Mouse (Mus musculus): ENCODE measurements around the gene Tas1r1.
A peak's percentile ranks its signal among the peaks of the same experiment; 100 is the strongest.

Gene Tas1r1

DNA sequence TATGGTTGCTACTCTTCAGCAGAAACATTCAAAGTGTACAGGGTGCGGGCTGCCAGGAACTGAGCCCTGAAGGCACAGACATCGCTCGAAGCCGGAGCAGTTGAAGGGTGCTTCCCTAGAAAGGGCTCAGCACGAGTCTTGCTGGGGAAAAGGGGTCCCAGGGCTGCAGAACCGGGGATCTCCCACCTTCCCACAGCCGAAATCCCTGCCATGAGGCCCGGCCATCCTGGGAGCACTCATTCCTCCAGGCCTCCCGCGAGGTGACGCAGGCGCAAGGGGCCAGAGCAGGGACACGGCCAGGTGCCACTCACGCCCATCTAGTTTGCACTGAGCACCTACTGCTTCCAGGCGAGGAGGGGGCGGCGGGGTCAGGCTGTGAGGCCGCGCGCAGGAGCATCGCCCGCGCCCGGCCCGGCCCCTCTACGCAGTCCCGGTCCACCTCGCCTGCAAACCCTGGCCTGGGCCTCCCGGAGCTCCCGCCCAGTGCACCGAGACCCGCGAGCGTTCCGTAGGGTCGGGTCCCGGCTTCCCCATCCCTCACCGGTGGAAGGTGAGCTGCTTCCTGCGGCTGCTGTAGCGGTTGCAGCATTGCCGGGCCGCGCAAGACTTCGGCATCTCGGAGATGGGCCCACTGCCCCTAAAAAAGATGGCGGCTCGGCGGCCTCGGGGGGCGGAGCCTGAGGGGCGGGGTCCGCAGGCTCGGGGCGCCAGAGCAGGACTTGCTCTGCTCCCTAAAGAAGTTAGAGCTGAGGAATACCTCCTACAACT lies 49.8 kb downstream of the Tas1r1 start, which contains the start of gene Thap3:
Thap3 (minus strand) TSS at position 656 of the 768 bp plus-strand sequence.
- DNase-seq (ENCODE audit: low read depth, low spot score): peak; percentile 48

DNA sequence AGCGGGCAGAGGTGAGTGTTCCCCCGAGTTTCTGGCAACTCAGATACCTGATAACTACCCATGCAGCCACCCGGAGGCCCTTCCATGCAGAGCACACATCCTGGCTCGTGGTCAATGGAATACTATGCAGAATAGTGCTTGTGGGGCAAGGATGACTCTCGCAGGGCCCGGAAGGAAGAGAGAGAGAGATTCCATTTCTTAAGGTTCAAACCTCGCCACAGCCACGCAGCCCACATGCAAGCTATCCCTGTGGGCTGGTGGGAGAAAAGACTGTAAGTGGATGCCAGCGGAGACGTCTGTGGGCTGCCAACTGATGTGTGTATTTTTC lies 50.4 kb downstream of the Tas1r1 start:
- no peak for DNase-seq (ENCODE audit: low read depth, low spot score)

DNA sequence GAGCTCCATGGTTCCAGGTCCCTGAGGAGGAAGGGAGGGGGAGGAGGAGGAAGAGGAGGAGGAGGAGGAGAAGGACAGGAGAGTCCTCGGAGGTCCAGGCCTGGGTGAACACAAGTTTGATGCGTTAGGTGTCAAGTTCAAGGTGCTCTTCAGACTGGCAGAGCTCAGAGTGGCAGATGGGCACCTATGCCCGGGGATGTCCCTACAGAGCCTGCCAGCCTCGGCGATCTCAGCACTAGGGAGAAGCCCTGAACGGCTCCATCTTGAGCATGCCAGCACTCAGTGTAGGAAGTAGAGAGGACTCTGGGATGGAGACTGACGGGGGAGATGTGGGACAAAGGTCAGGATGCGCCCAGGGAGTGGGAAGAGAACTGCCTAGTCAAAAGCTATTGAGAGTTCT lies 51.7 kb downstream of the Tas1r1 start:
- no peak for DNase-seq (ENCODE audit: low read depth, low spot score)

DNA sequence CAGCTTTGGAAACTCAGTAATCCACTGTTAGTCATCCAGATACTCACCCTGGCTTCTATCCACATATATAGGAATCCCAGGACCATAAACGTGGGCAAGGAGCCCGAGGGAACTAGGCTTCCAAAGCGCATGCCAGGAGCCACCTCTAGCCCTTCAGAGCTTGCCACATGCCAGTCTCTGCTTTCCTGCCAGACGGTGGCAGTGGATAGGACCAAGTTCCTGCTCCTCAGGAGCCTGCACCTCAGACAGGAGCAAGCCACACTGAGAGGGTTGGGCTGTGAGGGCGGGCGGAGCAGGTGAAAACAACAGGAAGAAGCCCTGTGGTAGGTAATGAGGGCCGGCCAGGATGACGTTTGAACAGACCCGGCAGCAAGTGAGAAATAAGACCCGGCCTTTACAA lies 52.5 kb downstream of the Tas1r1 start:
- DNase-seq (ENCODE audit: low read depth, low spot score): no peak

DNA sequence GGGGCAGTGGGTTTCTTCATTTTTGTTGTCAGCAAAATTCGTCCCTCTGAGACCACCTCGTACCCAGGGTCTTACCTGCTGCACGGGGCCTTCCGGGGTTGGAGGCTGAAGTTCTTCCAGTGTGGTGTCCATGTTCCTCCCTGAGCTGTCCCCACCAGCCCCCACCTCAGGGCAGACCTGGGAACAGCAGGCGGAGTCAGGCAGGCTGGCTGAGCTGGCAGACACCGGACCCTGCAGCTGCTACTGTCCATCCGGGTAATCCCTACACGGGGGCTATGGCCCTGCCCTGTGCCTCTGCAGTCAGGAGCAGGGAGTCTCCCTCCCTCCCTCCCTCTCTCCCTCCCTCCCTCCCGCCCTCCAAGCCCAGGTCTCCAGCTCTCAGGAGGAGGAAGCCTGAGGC lies 54.8 kb downstream of the Tas1r1 start:
- DNase-seq (ENCODE audit: low read depth, low spot score): no peak

DNA sequence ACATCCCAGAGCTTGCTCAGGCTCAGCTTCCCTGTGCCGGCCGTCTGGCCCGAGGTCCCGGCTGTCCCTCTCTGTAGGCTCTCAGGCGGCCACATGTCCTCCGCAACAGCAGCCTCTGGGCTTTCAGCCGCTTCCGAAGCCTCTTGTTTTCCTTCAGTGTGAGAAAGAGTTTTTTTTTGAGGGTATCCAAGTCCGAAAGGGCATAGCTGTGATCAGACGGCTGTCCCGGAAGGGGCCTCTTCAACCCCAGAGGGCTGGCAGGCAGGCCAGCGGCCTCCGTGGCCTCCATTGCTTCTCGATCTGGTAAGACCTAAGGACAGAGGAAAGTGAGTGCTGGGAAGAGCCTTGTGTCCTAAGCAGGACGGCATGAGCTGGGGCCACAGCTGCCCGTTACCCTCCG lies 55.3 kb downstream of the Tas1r1 start:
- DNase-seq (ENCODE audit: low read depth, low spot score): no peak

DNA sequence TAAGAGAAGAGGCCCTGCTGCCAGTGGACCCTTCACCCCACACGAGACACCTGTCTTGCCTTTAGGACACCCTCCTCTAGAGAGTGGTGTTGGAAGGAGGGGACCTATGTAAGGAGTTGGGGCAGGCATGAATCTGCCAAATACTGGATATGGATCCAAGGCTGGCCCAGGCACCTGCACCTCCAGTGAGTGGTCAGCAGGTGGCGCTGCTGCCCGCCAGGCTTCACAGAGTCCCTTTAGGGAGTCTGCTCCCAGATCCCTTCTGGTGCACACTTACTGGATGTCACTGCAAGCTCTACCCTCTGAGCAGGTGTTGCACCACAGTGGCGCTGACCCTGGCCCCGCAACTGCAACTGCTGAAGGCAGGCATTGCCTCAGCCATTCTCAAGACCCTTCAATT lies 57.0 kb downstream of the Tas1r1 start:
- peak; percentile 69 for DNase-seq (ENCODE audit: low read depth, low spot score)

DNA sequence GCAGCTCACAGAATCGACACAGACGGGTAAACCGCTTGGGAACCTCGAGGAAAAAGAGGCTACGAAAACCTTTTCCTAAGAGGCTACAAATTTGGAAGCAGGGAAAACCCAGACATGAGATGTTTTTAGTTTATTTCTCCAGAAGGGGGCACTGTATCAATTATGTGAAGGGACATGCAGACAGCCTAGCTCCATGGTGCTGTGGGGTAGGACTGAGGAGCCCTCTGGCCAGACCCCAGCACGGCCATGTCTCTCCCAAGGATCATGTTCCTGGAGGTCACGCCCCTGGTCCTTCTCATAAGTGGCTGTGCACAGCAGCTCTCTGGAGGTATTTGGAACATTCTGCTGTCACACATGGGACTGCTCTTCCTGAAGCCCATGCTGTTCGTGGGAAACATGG lies 57.7 kb downstream of the Tas1r1 start:
- no peak for DNase-seq (ENCODE audit: low read depth, low spot score)

Data from c-Kit-negative CD71-positive TER-119-positive erythroid progenitor cells, embryonic 14.5 days (primary cell).